Mouse (Mus musculus) gastrocnemius, postnatal 25 days (tissue): ENCODE measurements around the gene Atp13a3. TPM values are rescaled to one million over a fixed set of nuclear protein-coding genes. Genes with fewer than 3 reads are reported as not detected.
A peak's percentile ranks its signal among the peaks of the same experiment; 100 is the strongest.

Experiments used
- DNase-seq: peaks from one replicate; pipeline ENCODE4 v3.0.0; 2022
- total RNA-seq, 2 experiments: library from RNA; stranded (reverse); gene quantifications; 1 replicate in 1 of 2; 2 replicates in 1 of 2; pipeline ENCODE4 v1.2.3; 2021

Gene Atp13a3
- total RNA-seq, 2 experiments from 2014 or later: 35.5 to 45.9 TPM

GRCm38 (mm10) chr16:30314236-30314635 lies 91.5 kb downstream of the Atp13a3 start:
- no peak for DNase-seq

GRCm38 (mm10) chr16:30310647-30311046 lies 95.1 kb downstream of the Atp13a3 start, which contains the start of gene Gp5:
Gene Gp5 (minus strand): TSS chr16:30310779.
- no peak for DNase-seq

- no peak for DNase-seq
These were observed 95.6 kb downstream of the Atp13a3 start for GRCm38 (mm10) chr16:30310171-30310515.

- DNase-seq: no peak
These were observed 96.2 kb downstream of the Atp13a3 start for GRCm38 (mm10) chr16:30309395-30310170.

- no peak for DNase-seq
These were observed 97.0 kb downstream of the Atp13a3 start for GRCm38 (mm10) chr16:30308616-30309394.

- DNase-seq: peak; percentile 19
These were observed 97.7 kb downstream of the Atp13a3 start for GRCm38 (mm10) chr16:30307961-30308615.

- DNase-seq: no peak
These were observed 98.5 kb downstream of the Atp13a3 start for GRCm38 (mm10) chr16:30307306-30307705.

GRCm38 (mm10) chr16:30306102-30306501 lies 99.7 kb downstream of the Atp13a3 start:
- no peak for DNase-seq

- DNase-seq: no peak
These were observed 101.5 kb downstream of the Atp13a3 start for GRCm38 (mm10) chr16:30304236-30304635.

- no peak for DNase-seq
These were observed 102.4 kb downstream of the Atp13a3 start for GRCm38 (mm10) chr16:30303411-30303810.

- DNase-seq: no peak
These were observed 103.1 kb downstream of the Atp13a3 start for GRCm38 (mm10) chr16:30302686-30303085.

- no peak for DNase-seq
These were observed 106.0 kb downstream of the Atp13a3 start for GRCm38 (mm10) chr16:30299711-30300277.

- DNase-seq: no peak
These were observed 108.3 kb downstream of the Atp13a3 start for GRCm38 (mm10) chr16:30297450-30297849.

GRCm38 (mm10) chr16:30296601-30297275 lies 109.0 kb downstream of the Atp13a3 start:
- DNase-seq: no peak

- DNase-seq: no peak
These were observed 110.7 kb downstream of the Atp13a3 start for GRCm38 (mm10) chr16:30295106-30295505.

GRCm38 (mm10) chr16:30290436-30290835 lies 115.3 kb downstream of the Atp13a3 start:
- DNase-seq: no peak

- no peak for DNase-seq
These were observed 120.1 kb downstream of the Atp13a3 start for GRCm38 (mm10) chr16:30285701-30286100.

- no peak for DNase-seq
These were observed 121.9 kb downstream of the Atp13a3 start for GRCm38 (mm10) chr16:30283743-30284337.

- no peak for DNase-seq
These were observed 122.8 kb downstream of the Atp13a3 start, which contains the start of gene Lrrc15 for GRCm38 (mm10) chr16:30282844-30283495. Gene Lrrc15 (minus strand): TSS chr16:30283256.

GRCm38 (mm10) chr16:30280676-30281297 lies 125.0 kb downstream of the Atp13a3 start:
- no peak for DNase-seq
